Mouse (Mus musculus): ENCODE results near the gene Rhbg.
"Not testable (repeated sequence)": the region's sequence is repeated elsewhere in the genome, so short reads cannot be mapped to it uniquely, and the experiment has no call there.

The Rhbg gene

GRCm38 (mm10) chr3:88254268-88254926 is at the start of gene Rhbg:
Gene Rhbg, minus strand, starts transcription at chr3:88254709.
- DNase-seq (ENCODE audit: low read depth, low spot score), result no peak

GRCm38 (mm10) chr3:88299172-88299571 is 44.7 kb upstream of the Rhbg start:
- DNase-seq (ENCODE audit: low read depth, low spot score), result no peak

GRCm38 (mm10) chr3:88297321-88297851 is 42.9 kb upstream of the Rhbg start:
- no peak for DNase-seq (ENCODE audit: low read depth, low spot score)

- DNase-seq (ENCODE audit: low read depth, low spot score), result peak; percentile 98
Observed at GRCm38 (mm10) chr3:88296561-88297318, 42.2 kb upstream of the Rhbg start, which contains the start of the genes Tsacc and Cct3. Gene Tsacc, minus strand, starts transcription at chr3:88296999. Gene Cct3, plus strand, starts transcription at chr3:88297116.

GRCm38 (mm10) chr3:88296110-88296560 is 41.6 kb upstream of the Rhbg start:
- no peak for DNase-seq (ENCODE audit: low read depth, low spot score)

GRCm38 (mm10) chr3:88295272-88295671 is 40.8 kb upstream of the Rhbg start:
- not testable (repeated sequence) for DNase-seq (ENCODE audit: low read depth, low spot score)

- no peak for DNase-seq (ENCODE audit: low read depth, low spot score)
Observed at GRCm38 (mm10) chr3:88291970-88292369, 37.5 kb upstream of the Rhbg start.

- DNase-seq (ENCODE audit: low read depth, low spot score), result not testable (repeated sequence)
Observed at GRCm38 (mm10) chr3:88288133-88288713, 33.7 kb upstream of the Rhbg start.

- no peak for DNase-seq (ENCODE audit: low read depth, low spot score)
Observed at GRCm38 (mm10) chr3:88287110-88287509, 32.6 kb upstream of the Rhbg start, which contains the start of gene Gm38392. Gene Gm38392, minus strand, starts transcription at chr3:88287210.

- not testable (repeated sequence) for DNase-seq (ENCODE audit: low read depth, low spot score)
Observed at GRCm38 (mm10) chr3:88285565-88285895, 31.0 kb upstream of the Rhbg start.

- DNase-seq (ENCODE audit: low read depth, low spot score), result not testable (repeated sequence)
Observed at GRCm38 (mm10) chr3:88284815-88285564, 30.5 kb upstream of the Rhbg start.

- not testable (repeated sequence) for DNase-seq (ENCODE audit: low read depth, low spot score)
Observed at GRCm38 (mm10) chr3:88281141-88281916, 26.8 kb upstream of the Rhbg start.

GRCm38 (mm10) chr3:88280035-88280434 is 25.5 kb upstream of the Rhbg start:
- no peak for DNase-seq (ENCODE audit: low read depth, low spot score)

- DNase-seq (ENCODE audit: low read depth, low spot score), result peak; percentile 55
Observed at GRCm38 (mm10) chr3:88276529-88277143, 22.1 kb upstream of the Rhbg start.

- no peak for DNase-seq (ENCODE audit: low read depth, low spot score)
Observed at GRCm38 (mm10) chr3:88276121-88276520, 21.6 kb upstream of the Rhbg start.

- DNase-seq (ENCODE audit: low read depth, low spot score), result no peak
Observed at GRCm38 (mm10) chr3:88274002-88274401, 19.5 kb upstream of the Rhbg start.

GRCm38 (mm10) chr3:88271859-88272258 is 17.4 kb upstream of the Rhbg start:
- no peak for DNase-seq (ENCODE audit: low read depth, low spot score)

GRCm38 (mm10) chr3:88271298-88271697 is 16.8 kb upstream of the Rhbg start:
- not testable (repeated sequence) for DNase-seq (ENCODE audit: low read depth, low spot score)

- no peak for DNase-seq (ENCODE audit: low read depth, low spot score)
Observed at GRCm38 (mm10) chr3:88268991-88269390, 14.5 kb upstream of the Rhbg start.

- not testable (repeated sequence) for DNase-seq (ENCODE audit: low read depth, low spot score)
Observed at GRCm38 (mm10) chr3:88268014-88268413, 13.5 kb upstream of the Rhbg start.

All from WW6 (cell line).